Mouse (Mus musculus) layer of hippocampus, adult 11-12 months (tissue): ENCODE measurements around the gene Nek6.

Experiments
- DNase-seq: peaks from one replicate; pipeline ENCODE4 v3.0.0; 2022; ENCODE audit warnings: low spot score

The Nek6 gene

DNA sequence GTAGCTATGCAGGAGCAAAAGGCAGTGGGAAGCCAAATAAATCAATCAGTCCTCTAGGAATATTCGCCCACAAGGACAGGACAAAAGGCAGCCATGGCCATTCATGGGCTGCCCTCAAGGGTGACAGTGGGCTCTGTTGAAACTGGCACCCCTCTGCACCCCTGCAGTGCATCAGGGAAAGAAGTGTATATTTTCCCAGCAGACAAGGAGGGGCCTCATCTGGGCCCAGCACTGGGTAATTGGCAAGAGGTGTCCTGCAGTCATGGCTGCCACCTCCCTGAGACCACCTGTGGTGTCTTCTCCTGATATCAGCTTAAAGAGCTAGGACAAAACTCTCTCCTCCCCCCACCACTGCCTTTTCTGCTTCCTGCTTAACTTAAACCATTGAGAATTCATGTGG is 68.1 kb downstream of the Nek6 start:
- no peak for DNase-seq

DNA sequence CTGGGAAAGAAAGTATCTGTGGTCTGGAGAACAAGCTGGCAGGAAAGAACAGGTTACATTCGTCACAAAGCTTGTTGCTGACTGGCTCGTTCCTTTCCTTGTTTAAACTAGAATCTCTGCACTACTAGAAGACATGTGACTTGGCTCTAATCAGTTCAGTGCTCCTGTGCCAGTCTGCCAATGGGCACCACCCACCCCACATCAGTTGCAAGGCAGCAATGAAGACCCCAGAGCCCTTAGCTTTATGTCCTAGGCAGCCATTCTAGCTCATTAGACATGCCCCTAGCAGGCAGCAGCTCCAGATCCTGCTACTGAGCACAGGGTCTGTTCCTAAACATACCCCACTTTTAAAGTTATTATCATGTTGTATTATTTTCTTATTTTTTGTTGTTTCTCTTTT is 72.5 kb downstream of the Nek6 start:
- DNase-seq, result no peak

DNA sequence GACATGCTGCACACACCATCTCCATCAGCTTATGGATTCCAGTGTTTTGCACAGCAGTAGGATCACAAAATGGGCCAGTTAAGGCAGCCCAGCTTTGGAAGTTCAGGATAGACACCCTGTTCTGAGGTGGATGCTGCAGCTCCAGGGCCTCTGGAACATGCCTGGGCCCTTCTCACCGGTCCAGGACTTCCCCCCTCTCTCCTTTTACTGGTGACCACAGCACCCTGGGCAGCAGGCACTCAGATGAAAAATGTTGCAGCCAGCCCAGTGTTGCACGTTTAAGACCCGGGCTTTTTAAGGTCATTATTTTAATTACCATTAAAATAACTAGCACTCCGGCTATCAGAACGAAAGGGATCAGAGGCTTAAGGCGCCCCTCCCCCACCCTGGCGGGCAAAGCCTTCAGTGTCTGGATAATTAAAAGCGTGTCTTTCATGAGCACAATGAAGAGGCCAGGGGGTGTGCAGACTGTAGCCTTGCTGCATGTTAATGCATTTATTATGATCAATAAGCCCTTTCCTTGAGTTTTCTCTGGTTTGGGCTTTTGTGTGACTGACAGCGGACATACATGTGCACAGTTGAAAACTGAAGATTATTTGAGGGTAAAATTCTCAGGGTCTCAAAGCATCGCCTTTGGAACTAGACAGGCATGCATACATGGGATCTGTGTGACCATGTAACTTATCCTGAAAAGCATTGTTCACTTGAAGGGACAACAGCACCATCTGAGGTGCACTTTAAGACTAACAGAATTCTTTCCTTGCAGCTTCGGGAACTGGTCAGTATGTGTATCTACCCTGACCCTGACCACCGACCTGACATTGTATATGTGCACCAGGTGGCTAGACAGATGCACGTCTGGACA is 73.3 kb downstream of the Nek6 start:
- no peak for DNase-seq

GRCm38 (mm10) chr2:38585379-38585736 is 73.9 kb downstream of the Nek6 start:
- no peak for DNase-seq

- DNase-seq, result no peak
Observed at GRCm38 (mm10) chr2:38586733-38587132, 75.3 kb downstream of the Nek6 start.

GRCm38 (mm10) chr2:38591751-38592459 is 80.5 kb downstream of the Nek6 start:
- DNase-seq, result peak; percentile 52

DNA sequence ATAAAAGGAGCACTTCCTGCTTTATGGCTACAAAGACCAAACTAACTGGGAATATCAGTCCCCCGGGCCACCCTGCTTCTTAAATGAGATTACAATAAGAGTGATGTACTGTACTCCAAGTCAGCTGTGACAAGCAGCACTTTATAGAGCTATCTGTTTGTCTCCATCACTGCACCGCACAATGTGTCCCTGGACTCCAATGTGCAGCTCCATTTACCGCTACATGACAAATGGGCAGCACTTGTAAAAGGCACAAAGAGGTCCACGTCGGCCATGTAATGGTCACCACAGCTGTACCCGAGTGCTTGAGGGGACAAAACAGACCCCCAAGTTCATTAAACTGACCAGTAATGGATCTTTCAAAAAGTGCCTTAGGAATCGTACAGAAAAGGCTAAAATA is 83.4 kb downstream of the Nek6 start:
- no peak for DNase-seq

- no peak for DNase-seq
Observed at GRCm38 (mm10) chr2:38597896-38598295, 86.5 kb downstream of the Nek6 start.

GRCm38 (mm10) chr2:38598395-38598794 is 87.0 kb downstream of the Nek6 start:
- DNase-seq, result no peak

GRCm38 (mm10) chr2:38600842-38601241 is 89.4 kb downstream of the Nek6 start:
- DNase-seq, result no peak

DNA sequence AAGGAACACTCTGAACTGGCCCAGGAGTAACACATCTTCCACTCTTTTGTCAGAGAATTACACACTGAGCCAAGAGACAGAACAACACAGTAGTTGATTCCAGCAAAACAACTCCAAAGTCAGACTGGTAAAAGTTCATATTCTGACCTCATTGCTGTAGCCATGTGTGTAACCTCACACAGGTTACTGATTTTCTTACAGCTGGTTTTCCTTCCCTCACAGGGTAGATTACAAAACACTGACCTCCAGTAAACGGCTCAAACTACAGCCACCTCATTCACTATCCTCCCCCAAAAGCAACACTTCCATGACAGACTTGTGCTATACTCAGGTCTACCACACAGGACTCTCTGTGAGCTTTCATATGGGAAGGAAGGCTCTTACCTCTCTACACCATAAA is 96.3 kb downstream of the Nek6 start:
- DNase-seq, result no peak

DNA sequence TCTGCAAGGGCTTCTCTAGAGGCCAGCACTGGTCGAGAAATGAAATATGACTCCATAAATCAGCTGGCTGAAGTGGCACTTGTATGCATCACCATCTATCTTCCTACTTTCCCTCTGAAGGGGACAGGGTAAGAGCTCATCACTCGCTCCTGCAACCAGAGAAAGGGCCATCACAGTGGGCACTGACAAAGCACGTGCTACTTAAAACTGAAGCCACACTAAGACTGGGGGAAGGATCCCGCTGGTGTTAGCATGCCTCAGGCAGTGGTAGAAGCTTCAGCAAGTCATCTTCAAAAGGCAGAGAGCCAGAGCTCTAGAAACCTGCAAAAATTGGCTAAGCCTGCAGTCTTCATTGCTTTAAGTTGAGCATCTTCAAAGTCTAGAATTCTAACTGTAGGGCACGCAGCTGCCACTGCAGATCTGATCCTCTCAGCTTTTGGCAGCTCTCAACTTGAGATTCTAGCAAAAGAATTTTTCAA is 97.4 kb downstream of the Nek6 start:
- DNase-seq, result no peak

DNA sequence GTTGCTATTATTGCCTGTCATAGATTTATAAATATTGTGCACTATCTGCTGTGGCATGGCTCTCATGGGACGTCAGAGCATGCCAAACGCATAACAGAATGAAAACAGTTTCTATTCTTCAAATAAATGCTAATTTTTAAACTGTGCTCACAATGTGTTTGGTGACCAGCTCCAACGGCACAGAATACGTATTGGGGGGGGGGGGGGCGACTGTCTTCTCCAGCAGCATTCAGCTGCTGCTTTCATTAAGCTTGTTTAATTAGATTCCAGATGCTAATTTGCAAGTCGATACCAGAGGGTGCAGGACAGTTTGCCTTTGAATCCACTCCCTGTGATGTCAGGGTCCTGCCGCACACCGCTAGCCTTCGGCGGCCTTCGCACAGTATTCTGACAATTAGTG is 97.9 kb downstream of the Nek6 start:
- no peak for DNase-seq

GRCm38 (mm10) chr2:38610161-38610560 is 98.7 kb downstream of the Nek6 start:
- DNase-seq, result no peak

DNA sequence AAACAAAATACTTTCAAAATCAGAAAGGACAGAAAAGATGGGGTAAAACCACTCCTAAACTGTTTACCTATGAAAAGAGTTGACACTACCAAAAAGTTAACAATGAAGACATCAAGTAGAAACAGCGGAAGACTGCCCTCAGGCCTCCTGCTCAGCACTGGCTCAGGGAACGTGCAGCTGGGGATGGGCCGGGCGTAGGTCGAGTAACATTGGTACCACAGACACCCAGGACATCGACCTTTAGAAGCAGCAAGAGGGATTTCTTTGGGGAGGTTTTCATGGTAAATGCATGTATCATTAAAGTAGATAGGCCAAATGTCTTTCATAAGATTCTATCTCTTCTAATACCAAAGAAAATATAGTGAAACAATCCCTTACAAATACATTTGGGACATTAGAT is 101.2 kb downstream of the Nek6 start:
- DNase-seq, result no peak

DNA sequence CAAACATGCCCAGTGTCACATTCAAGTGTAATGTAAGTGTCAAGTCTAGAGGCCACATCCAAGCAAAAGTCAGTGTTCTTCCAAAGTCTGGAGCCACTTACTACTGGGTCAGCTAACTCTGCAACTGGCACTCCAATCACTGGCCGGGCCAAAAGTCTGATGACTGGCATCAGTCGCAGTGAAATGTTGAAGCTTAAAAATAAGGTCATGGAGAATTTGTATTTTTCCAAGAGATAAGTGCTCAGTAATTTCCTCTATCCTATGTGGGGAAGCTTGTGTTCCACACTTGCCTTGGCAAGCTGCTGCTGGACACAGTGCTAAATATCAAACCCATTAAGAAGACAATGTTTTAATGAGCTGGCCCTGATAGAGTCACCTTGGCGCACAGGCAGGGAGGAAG is 102.1 kb downstream of the Nek6 start:
- DNase-seq, result no peak

- no peak for DNase-seq
Observed at GRCm38 (mm10) chr2:38614437-38614836, 103.0 kb downstream of the Nek6 start.

- peak; percentile 32 for DNase-seq
Observed at GRCm38 (mm10) chr2:38616072-38616471, 104.6 kb downstream of the Nek6 start.

GRCm38 (mm10) chr2:38616956-38617872 is 105.8 kb downstream of the Nek6 start:
- no peak for DNase-seq

DNA sequence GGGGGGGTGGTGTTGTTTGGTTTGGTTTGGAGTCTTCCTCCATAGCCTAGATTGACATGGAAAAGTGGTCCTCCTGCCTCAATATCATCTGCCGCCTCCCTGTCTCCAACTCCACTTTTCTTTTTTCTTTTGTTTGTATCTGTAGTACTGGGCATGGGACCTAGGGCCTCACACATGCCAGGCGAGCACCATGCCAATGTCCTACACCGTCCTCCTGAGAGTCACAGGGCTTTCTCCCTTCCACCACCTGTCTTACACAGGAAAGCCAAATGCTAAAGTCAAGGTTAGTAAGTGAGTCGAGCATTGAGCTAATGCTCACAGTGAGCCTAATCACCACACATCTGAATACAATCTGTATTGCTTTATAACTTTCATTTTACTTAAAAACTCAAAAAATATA is 108.3 kb downstream of the Nek6 start:
- DNase-seq, result no peak

- no peak for DNase-seq
Observed at GRCm38 (mm10) chr2:38621076-38621475, 109.6 kb downstream of the Nek6 start.

GRCm38 (mm10) chr2:38621610-38622021 is 110.2 kb downstream of the Nek6 start:
- DNase-seq, result peak; percentile 73
